Mouse (Mus musculus): ENCODE results near the gene Myh3.

Myh3 gene

GRCm38 (mm10) chr11:67078000-67078399, at the start of gene Myh3:
Gene Myh3 (plus strand): TSS chr11:67078300.
- DNase-seq (ENCODE audit: low read depth in 1 of 2, low spot score in 2 of 2): no peak

- no peak for DNase-seq (ENCODE audit: low read depth in 1 of 2, low spot score in 2 of 2)
Measured at GRCm38 (mm10) chr11:67030904-67031602, 47.0 kb upstream of the Myh3 start.

- no peak for DNase-seq (ENCODE audit: low read depth in 1 of 2, low spot score in 2 of 2)
Measured at GRCm38 (mm10) chr11:67031603-67031915, 46.5 kb upstream of the Myh3 start.

- DNase-seq (ENCODE audit: low read depth in 1 of 2, low spot score in 2 of 2): no peak
Measured at GRCm38 (mm10) chr11:67034775-67035485, 43.2 kb upstream of the Myh3 start.

- DNase-seq (ENCODE audit: low read depth in 1 of 2, low spot score in 2 of 2): no peak
Measured at GRCm38 (mm10) chr11:67036229-67036628, 41.9 kb upstream of the Myh3 start.

GRCm38 (mm10) chr11:67036892-67037291, 41.2 kb upstream of the Myh3 start:
- DNase-seq (ENCODE audit: low read depth in 1 of 2, low spot score in 2 of 2): no peak

- no peak for DNase-seq (ENCODE audit: low read depth in 1 of 2, low spot score in 2 of 2)
Measured at GRCm38 (mm10) chr11:67039799-67040198, 38.3 kb upstream of the Myh3 start.

- no peak for DNase-seq (ENCODE audit: low read depth in 1 of 2, low spot score in 2 of 2)
Measured at GRCm38 (mm10) chr11:67040483-67040882, 37.6 kb upstream of the Myh3 start.

- no peak for DNase-seq (ENCODE audit: low read depth in 1 of 2, low spot score in 2 of 2)
Measured at GRCm38 (mm10) chr11:67043007-67043406, 35.1 kb upstream of the Myh3 start.

- no peak for DNase-seq (ENCODE audit: low read depth in 1 of 2, low spot score in 2 of 2)
Measured at GRCm38 (mm10) chr11:67044959-67045358, 33.1 kb upstream of the Myh3 start.

GRCm38 (mm10) chr11:67047199-67047598, 30.9 kb upstream of the Myh3 start:
- DNase-seq (ENCODE audit: low read depth in 1 of 2, low spot score in 2 of 2): no peak

GRCm38 (mm10) chr11:67048496-67048895, 29.6 kb upstream of the Myh3 start:
- no peak for DNase-seq (ENCODE audit: low read depth in 1 of 2, low spot score in 2 of 2)

GRCm38 (mm10) chr11:67049256-67049655, 28.8 kb upstream of the Myh3 start:
- DNase-seq (ENCODE audit: low read depth in 1 of 2, low spot score in 2 of 2): no peak

- no peak for DNase-seq (ENCODE audit: low read depth in 1 of 2, low spot score in 2 of 2)
Measured at GRCm38 (mm10) chr11:67051676-67052320, 26.3 kb upstream of the Myh3 start.

- peak; percentile 52 to 63 for DNase-seq (ENCODE audit: low read depth in 1 of 2, low spot score in 2 of 2)
Measured at GRCm38 (mm10) chr11:67052321-67052952, 25.7 kb upstream of the Myh3 start, which contains the start of the genes Adprm and Sco1. Gene Adprm (minus strand): TSS chr11:67052594. Gene Sco1 (plus strand): TSS chr11:67052670.

GRCm38 (mm10) chr11:67054754-67055365, 23.2 kb upstream of the Myh3 start:
- DNase-seq (ENCODE audit: low read depth in 1 of 2, low spot score in 2 of 2): no peak

- DNase-seq (ENCODE audit: low read depth in 1 of 2, low spot score in 2 of 2): no peak
Measured at GRCm38 (mm10) chr11:67061311-67061710, 16.8 kb upstream of the Myh3 start.

GRCm38 (mm10) chr11:67062726-67063125, 15.4 kb upstream of the Myh3 start:
- DNase-seq (ENCODE audit: low read depth in 1 of 2, low spot score in 2 of 2): no peak

GRCm38 (mm10) chr11:67067741-67068140, 10.4 kb upstream of the Myh3 start:
- DNase-seq (ENCODE audit: low read depth in 1 of 2, low spot score in 2 of 2): no peak

GRCm38 (mm10) chr11:67072615-67073130, 5.4 kb upstream of the Myh3 start:
- DNase-seq (ENCODE audit: low read depth in 1 of 2, low spot score in 2 of 2): no peak

- no peak for DNase-seq (ENCODE audit: low read depth in 1 of 2, low spot score in 2 of 2)
Measured at GRCm38 (mm10) chr11:67075036-67075435, 3.1 kb upstream of the Myh3 start.
